Mouse (Mus musculus) c-Kit-negative CD71-positive TER-119-positive erythroid progenitor cells, embryonic 14.5 days (primary cell): Measurements from ENCODE around the gene Tm4sf20.
A peak's percentile ranks its signal among the peaks of the same experiment; 100 is the strongest.

Experiments
- DNase-seq: peaks from one replicate; pipeline ENCODE4 v3.0.0-alpha.2; 2013; ENCODE audit warnings: low read depth, low spot score

Gene Tm4sf20

DNA sequence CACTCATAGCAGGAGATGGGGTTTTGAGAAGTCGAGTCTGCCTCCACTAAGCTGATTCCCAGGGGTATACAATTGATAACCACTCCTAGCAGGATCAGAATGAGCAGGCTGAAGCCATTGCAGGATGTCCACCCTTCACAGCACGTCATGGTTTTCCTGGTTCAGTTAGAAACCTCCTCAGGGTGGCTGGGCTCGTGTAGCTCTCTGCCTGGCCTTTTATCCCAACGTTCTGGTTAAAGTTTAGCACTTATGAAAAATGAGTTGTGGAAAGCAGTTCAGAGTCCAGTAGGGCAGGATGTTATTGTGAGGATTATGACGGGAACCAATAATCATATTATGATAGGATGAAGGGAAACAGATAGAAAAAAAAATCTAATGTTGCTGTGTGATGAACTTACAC is at the start of gene Tm4sf20:
Gene Tm4sf20, minus strand, starts transcription at position 193 of the 400 bp plus-strand sequence.
- no peak for DNase-seq

DNA sequence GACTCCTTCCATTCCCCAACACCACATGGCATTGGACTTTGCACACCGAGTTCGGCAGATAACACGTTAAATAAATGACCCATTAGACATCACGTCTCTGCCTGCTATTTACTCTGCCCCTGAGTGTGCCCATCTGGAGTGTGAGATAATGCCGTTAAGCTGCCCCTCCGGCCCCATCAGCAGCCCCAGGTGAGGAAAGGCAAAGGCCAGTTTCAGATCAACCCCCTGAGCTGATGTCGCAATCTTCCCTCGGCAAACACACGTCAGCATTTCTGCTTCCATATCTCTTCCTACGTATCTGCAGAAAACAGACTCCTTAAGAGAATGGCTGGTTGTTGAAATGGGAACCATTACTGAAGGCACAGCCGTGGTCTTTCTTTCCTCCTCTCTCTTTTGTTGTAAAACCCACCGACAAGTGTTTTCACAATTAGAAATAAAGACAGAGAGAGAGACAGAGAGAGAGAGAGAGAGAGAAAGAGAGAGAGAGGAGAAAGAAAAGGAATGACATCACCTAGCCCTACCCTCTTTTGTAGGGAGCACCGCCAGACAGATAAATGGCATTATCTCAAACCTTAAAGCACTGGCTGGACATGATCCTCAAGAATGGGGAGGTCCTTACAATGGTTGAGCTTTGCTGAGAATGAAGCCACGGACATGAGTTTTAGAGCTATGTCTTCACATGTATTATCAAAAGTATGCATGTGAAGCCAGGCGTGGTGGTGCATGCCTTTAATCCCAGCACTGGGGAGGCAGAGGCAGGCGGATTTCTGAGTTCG is 47.9 kb upstream of the Tm4sf20 start:
- DNase-seq, result peak; percentile 85

- DNase-seq, result no peak
Observed at GRCm38 (mm10) chr1:82811766-82812165, 43.5 kb upstream of the Tm4sf20 start.

DNA sequence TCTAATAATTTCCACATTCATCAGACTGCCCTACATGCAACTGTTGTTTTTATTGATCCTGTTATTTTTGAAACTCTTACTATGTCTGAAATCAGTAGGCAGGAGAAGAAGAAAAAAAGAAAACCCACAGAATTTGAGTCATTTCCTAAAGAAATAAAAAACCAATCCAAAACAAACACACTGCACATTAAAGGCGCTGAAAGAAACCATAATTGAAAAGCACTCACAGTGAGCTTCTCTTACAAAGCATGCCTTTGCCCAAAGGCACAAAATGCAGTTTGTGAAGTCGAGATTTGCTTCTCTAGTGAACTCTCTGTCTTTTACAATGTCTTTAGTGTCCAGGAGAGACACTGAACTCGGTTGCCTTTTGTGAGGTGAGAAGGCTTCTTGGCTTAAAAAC is 40.3 kb upstream of the Tm4sf20 start:
- no peak for DNase-seq

DNA sequence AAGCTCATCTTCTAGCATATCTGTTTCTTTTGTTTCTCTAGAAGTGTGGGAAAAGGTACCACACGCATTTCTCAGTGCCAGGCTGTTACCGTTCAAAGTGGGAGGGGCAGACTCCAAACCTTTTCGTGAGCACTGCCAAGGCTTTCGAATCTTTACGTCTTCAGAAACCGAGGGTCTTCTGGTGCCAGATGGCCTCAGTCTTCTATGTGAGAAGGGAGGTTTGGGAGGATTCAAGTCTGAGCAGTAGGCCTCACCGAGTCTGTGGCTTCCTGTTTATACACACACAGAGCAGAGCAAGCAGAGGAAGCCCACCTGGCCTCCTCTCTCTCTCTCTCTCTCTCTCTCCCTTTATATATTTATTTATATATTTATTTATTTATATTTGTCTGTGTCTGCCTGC is 38.9 kb upstream of the Tm4sf20 start:
- DNase-seq, result no peak

DNA sequence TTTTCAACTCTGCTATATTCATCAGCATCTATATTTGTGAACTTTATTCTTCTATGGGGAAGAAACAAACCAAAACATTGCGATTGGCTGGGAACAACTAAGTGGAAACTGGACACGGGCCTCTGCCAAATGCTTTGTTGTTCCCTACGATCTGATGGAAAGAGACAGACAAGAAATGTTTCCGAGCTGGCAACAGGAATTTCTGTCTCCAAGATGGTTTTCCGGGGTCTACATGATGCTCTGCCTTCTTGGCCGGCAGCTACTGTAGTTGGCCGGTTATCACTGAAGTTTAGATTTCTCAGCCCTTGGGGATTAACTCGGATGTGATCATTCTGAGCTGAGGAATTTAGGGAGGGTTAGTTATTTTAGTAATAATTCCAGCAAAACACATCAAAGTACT is 38.1 kb upstream of the Tm4sf20 start:
- no peak for DNase-seq

- DNase-seq, result no peak
Observed at GRCm38 (mm10) chr1:82804059-82804458, 35.8 kb upstream of the Tm4sf20 start.

GRCm38 (mm10) chr1:82803608-82804007 is 35.3 kb upstream of the Tm4sf20 start:
- DNase-seq, result peak; percentile 77

- DNase-seq, result no peak
Observed at GRCm38 (mm10) chr1:82801105-82801783, 33.0 kb upstream of the Tm4sf20 start.

- DNase-seq, result no peak
Observed at GRCm38 (mm10) chr1:82798922-82799321, 30.7 kb upstream of the Tm4sf20 start.

DNA sequence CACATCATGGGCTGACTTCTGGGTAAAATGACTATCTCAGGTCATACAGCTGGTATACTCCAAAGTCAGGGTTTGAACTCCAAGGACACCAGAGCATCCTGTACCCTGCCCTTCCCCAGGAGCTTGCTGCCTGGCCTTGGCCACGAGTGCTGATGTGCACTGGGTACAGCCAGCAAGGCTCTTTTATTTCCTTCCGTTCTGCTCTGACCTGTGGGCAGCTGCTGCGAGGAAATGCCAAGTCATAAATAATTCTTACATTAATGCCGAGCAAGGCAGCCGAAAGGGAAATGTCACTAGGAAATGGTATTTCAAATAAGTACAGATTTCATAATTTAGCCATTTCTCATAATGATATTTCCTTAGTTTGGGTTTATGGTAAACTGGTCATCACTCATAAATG is 30.0 kb upstream of the Tm4sf20 start:
- no peak for DNase-seq

DNA sequence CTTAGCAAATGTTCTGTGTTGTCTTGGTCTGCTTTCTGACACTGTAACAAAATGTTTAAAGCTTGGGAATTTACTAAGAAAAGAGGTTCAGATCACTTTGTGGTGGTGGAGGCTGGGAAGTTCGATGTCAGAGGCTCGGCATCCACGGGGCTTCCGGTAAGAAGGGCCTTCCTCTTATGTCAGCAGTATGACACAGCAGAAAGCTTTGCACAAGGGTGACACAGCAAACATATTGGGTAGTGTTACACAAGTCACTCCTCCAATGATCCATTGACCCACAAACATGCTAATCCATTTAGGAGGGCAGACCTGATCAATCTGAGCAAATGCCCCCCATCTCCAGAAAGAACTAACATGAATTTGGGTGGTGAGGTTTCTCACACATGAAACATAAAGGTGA is 28.8 kb upstream of the Tm4sf20 start:
- no peak for DNase-seq

GRCm38 (mm10) chr1:82795702-82796443 is 27.6 kb upstream of the Tm4sf20 start:
- DNase-seq, result no peak

DNA sequence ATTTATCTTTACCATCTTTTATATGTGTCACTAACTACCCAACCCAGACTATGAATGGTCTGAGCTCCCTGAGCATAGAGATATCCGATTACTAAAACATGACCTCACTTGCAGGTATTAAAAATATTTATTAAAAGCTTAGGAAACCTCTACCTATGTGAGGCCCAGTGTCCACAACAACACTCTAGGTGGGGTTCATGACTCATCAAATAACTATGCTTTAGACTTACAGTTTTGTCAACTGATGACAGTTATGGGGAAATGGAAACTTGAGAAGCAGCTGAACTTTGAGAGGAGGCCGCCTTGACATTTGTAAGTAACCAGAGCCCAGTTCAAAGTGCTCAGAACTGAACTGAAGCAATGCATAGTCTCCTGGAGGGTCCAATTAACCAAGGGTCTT is 26.9 kb upstream of the Tm4sf20 start:
- no peak for DNase-seq

DNA sequence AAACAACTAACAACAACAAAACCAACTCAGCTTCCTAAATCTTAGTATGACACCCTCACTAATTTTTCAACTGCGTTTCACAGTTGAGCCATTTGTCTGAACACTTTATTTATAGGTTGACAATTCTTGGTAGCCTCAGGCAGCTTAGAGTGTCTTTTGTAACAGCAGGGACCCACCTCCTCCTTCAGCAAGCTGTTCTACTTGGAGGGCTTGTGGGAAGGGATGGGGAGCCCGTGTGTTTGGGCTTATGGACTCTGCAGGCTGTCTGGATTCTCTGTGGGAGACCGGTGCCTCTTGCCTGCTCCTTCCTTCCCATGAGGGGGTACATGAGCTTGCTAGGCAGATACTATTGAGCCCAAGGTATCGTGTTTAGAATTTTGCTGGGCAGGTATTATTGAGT is 25.7 kb upstream of the Tm4sf20 start:
- no peak for DNase-seq

- DNase-seq, result no peak
Observed at GRCm38 (mm10) chr1:82793110-82793509, 24.8 kb upstream of the Tm4sf20 start.

GRCm38 (mm10) chr1:82792238-82792637 is 24.0 kb upstream of the Tm4sf20 start:
- no peak for DNase-seq

- no peak for DNase-seq
Observed at GRCm38 (mm10) chr1:82791105-82791504, 22.8 kb upstream of the Tm4sf20 start.

GRCm38 (mm10) chr1:82788070-82788469 is 19.8 kb upstream of the Tm4sf20 start:
- DNase-seq, result no peak

- DNase-seq, result peak; percentile 25
Observed at GRCm38 (mm10) chr1:82787414-82787813, 19.2 kb upstream of the Tm4sf20 start.

DNA sequence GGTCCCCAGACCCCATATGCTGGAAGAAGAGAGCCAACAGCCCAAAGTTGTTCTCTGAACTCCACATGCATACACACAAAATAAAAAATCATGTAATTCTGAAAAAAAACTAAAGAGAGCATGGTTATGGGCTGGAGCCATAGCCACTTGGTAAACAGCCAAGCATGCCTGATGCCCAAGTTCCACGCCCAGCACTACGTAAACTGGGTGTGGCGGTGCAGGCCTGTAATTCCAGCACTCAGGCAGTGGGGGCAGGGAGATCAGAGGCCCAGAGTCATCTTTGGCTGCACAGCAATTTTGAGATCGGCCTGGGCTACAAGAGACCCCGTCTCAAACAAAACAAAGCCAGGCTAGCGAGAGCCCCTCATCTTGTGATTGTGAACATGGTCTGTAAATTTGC is 17.3 kb upstream of the Tm4sf20 start:
- no peak for DNase-seq

- DNase-seq, result no peak
Observed at GRCm38 (mm10) chr1:82783559-82783958, 15.3 kb upstream of the Tm4sf20 start.
